Mouse (Mus musculus): ENCODE data around the gene Marf1.
"Not testable (repeated sequence)": the region's sequence is repeated elsewhere in the genome, so short reads cannot be mapped to it uniquely, and the experiment has no call there.

Gene Marf1

GRCm38 (mm10) chr16:14068701-14069100 lies 94.5 kb downstream of the Marf1 start:
- not testable (repeated sequence) for DNase-seq (ENCODE audit: low spot score in 2 of 2)

- DNase-seq (ENCODE audit: low spot score in 2 of 2): not testable (repeated sequence)
Observed at GRCm38 (mm10) chr16:14066571-14066970, 96.6 kb downstream of the Marf1 start.

GRCm38 (mm10) chr16:14059869-14060268 lies 103.3 kb downstream of the Marf1 start:
- DNase-seq (ENCODE audit: low spot score in 2 of 2): no peak

Data from heart, adult 9 months (tissue).